Mouse (Mus musculus) neural tube, embryonic 14.5 days (tissue): ENCODE measurements at regions not wholly inside any gene's neighbourhood (a gene's known extent, or its start where the extent isn't known, plus 50 kb on each side); places are given as distances from the start of the nearest gene placed in this dataset.

ENCODE experiments used
- ATAC-seq: fragments of 200-750 bp; cut with Nextera tagmentation; 2 replicates; pipeline ENCODE4 v1.8.0; 2017; ENCODE audit warnings: low read depth, mild to moderate bottlenecking, moderate TSS enrichment, moderate library complexity
- H3K27ac ChIP-seq: fragments of 300-500 bp; sonication (generic); 2 replicates; pipeline ENCODE4 v1.5.1; 2014; ENCODE audit warnings: low read depth, mild to moderate bottlenecking, control low read depth, low read length, moderate library complexity, mixed read lengths
- H3K27me3 ChIP-seq: fragments of 300-500 bp; sonication (generic); 2 replicates; pipeline ENCODE4 v1.6.1; 2014; ENCODE audit warnings: low read length; ENCODE audit not compliant: control insufficient read depth, insufficient read depth
- H3K36me3 ChIP-seq: fragments of 300-500 bp; sonication (generic); 2 replicates; pipeline ENCODE4 v1.6.1; 2014; ENCODE audit warnings: low read length, mixed read lengths; ENCODE audit not compliant: control insufficient read depth, insufficient read depth
- H3K4me1 ChIP-seq: fragments of 300-500 bp; sonication (generic); 2 replicates; pipeline ENCODE4 v1.6.1; 2014; ENCODE audit warnings: low read length; ENCODE audit not compliant: control insufficient read depth, insufficient read depth
- H3K4me2 ChIP-seq: fragments of 300-500 bp; sonication (generic); 2 replicates; pipeline ENCODE4 v1.6.1; 2014; ENCODE audit warnings: mild to moderate bottlenecking, low read depth, low read length, control low read depth
- H3K4me3 ChIP-seq: fragments of 300-500 bp; sonication (generic); 2 replicates; pipeline ENCODE4 v1.5.1; 2014; ENCODE audit warnings: low read depth, low read length, control low read depth, mixed read lengths
- H3K9ac ChIP-seq: fragments of 300-500 bp; sonication (generic); replicated peaks from 2 replicates; pipeline ENCODE4 v1.6.1; 2014; ENCODE audit warnings: low read depth, mild to moderate bottlenecking, control low read depth, low read length, mixed read lengths
- H3K9me3 ChIP-seq: fragments of 300-500 bp; sonication (generic); 2 replicates; pipeline ENCODE4 v1.6.1; 2016; ENCODE audit warnings: low read length; ENCODE audit not compliant: control insufficient read depth
- WGBS: fragments of 180-500 bp; shearing (Covaris S2); extraction: QIAGEN DNeasy Blood & Tissue Kit; methylation state at CpG from one replicate; pipeline ENCODE4 v1.1.7; 2014; 5-methylcytosine and 5-hydroxymethylcytosine counted together

GRCm38 (mm10) chr4:33736061-33736701 lies 188.2 kb upstream of the Cnr1 start:
- H3K9ac ChIP-seq = no peak overlapping the region
- H3K9me3 ChIP-seq = no peaks in the 10 kb centered on the region
- no peaks in the 10 kb centered on the region for H3K4me1 ChIP-seq
- no peak overlapping the region for H3K4me3 ChIP-seq
- 69% methylated on average over 9 of the region's 9 CpGs for WGBS
- no peaks in the 10 kb centered on the region for H3K36me3 ChIP-seq
- ATAC-seq = no peak
- no peak overlapping the region for H3K4me2 ChIP-seq
- H3K27me3 ChIP-seq = no peaks in the 10 kb centered on the region
- H3K27ac ChIP-seq = no peak overlapping the region

DNA sequence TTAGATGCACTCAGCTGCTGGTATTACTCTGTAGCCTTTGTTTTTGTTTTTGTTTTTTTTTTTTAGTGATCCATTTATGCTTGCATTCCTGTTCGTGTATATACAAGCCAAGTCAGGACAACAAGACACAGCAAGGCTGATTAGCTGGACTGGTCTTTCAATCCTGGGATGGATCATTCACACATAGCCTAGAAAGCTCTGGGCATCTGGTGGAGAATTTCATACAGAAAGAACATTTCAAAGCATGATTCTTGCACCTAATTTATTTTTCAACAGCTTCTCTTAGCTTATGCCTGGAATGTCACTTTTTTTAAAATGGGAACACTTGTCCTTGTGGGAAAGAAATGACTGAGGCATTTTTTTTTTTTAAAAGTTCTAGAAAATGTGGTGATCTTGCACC lies 187.1 kb upstream of the Cnr1 start:
- no peak for ATAC-seq
- Histone ChIP-seq H3K4me3 (no peak overlapping the region), H3K27me3 (no peaks in the 10 kb centered on the region), H3K9me3 (no peaks in the 10 kb centered on the region), H3K9ac (no peak overlapping the region), H3K27ac (no peak overlapping the region), H3K36me3 (no peaks in the 10 kb centered on the region), H3K4me2 (no peak overlapping the region), H3K4me1 (no peaks in the 10 kb centered on the region)
- 73% methylated on average over 1 of the region's 1 CpGs for WGBS

GRCm38 (mm10) chr4:33737859-33738417 lies 186.5 kb upstream of the Cnr1 start:
- no peak for ATAC-seq
- Histone ChIP-seq H3K4me2 (no peak overlapping the region), H3K9me3 (no peaks in the 10 kb centered on the region), H3K4me1 (no peaks in the 10 kb centered on the region), H3K4me3 (no peak overlapping the region), H3K27ac (no peak overlapping the region), H3K9ac (no peak overlapping the region), H3K36me3 (no peaks in the 10 kb centered on the region), H3K27me3 (no peaks in the 10 kb centered on the region)
- 63% methylated on average over 8 of the region's 8 CpGs for WGBS

DNA sequence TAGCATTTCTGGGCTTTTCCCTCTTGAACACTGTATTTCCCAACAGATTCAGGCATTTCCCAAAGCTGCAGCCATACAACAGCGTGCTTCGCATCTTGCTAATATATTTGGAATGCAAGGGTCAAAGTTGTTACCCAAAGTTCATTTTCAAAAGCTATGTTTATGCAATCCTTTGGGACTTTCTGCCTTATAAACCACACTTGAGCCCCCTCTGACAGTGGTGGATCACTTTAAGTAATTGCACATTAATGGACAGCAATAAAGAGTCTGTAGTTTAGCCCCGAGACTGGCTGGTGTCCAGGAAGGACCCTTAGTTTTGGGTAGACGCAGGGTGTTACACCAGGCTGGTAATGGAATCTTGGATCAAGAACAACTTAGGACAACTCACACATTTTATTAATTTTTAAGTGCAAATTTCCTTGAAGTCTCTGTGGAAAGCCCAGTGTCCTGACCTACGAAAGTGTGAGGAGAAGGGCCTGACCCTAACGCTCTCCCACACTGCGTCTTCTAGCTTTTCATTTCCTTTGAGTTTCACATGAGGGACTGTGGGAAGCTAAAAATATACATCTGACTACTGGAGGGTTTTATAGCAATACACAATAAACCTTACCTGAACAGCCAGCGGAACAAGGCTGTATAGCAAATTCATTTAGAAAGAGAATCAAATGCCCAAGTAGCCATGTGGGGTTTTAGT lies 185.0 kb upstream of the Cnr1 start:
- Histone ChIP-seq H3K9me3 (no peaks in the 10 kb centered on the region), H3K4me3 (no peak overlapping the region), H3K4me2 (no peak overlapping the region), H3K9ac (no peak overlapping the region), H3K27ac (no peak overlapping the region), H3K36me3 (no peaks in the 10 kb centered on the region), H3K27me3 (no peaks in the 10 kb centered on the region), H3K4me1 (no peaks in the 10 kb centered on the region)
- 75% methylated on average over 8 of the region's 8 CpGs for WGBS
- ATAC-seq = no peak

DNA sequence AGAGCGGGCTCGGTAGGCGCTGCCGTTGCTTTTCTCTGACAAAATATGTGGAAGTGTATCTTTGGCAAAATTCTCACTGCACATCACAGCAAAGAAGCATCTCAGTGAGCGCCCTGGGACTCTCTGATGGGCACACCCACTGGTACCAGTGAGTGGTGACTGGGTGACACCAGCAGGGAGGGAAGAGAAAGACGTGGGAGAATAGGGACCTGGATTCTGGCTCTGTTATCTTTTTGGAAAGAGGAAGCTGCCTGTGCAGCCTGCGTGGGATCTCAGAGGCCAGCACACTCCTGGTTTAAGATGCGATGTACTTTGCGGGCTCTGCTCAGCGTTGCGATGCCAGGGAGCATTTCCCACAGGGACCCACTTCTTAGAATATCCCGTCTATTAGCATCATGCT lies 183.4 kb upstream of the Cnr1 start:
- Histone ChIP-seq H3K36me3 (no peaks in the 10 kb centered on the region), H3K27me3 (no peaks in the 10 kb centered on the region), H3K4me3 (no peak overlapping the region), H3K4me2 (no peak overlapping the region), H3K27ac (no peak overlapping the region), H3K4me1 (no peaks in the 10 kb centered on the region), H3K9ac (no peak overlapping the region), H3K9me3 (no peaks in the 10 kb centered on the region)
- ATAC-seq = no peak
- WGBS = 81% methylated on average over 12 of the region's 12 CpGs

DNA sequence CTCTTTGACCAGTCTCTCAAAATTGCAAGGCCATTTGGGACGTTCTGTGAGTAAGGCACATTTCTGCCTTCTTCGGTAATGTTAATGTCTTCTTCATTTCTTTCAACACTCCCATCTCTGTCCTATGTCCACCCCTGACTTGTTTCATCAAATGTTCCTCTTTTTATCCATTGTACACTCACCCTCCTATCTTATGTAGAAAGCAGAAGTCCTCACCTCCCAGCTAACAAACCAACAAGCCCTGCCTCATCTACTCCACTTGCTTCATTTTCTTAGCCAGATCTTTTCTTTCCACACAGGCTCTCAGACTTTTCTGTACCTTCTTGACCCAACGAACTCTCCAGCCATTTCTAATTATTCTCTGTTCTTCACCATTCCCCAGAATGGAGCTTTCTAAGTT lies 179.2 kb upstream of the Cnr1 start:
- Histone ChIP-seq H3K4me2 (no peak overlapping the region), H3K27me3 (no peaks in the 10 kb centered on the region), H3K9me3 (no peaks in the 10 kb centered on the region), H3K4me3 (no peak overlapping the region), H3K4me1 (no peaks in the 10 kb centered on the region), H3K27ac (no peak overlapping the region), H3K9ac (no peak overlapping the region), H3K36me3 (no peaks in the 10 kb centered on the region)
- WGBS = 86% methylated on average over 3 of the region's 3 CpGs
- no peak for ATAC-seq

DNA sequence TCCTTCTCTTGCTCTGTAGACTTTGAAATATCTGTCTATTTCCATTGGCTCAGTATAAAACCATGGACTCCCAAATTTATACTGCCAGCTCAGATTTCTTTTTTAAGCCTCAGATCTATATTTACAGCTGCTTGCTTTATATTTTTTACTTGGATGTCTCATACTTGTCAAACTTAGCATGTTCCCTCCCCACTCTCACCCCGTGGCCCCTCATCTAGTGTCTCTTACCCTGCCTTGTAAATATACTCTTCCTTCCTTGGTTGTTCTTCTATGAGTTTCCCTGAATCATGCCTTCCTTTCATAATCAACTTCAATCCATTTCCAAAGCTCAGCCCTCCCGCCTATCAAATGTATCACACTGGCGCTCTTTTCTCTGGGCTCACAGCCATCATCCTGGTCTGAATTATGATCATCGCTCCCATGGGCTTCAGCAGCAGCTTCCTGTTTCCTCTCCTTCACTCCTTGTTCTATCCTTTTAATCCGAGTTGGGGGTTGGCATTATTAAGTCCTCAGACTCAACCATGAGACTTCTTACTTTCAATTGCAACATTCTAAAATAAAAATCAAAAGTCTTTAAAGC lies 177.0 kb upstream of the Cnr1 start:
- no peak for ATAC-seq
- WGBS = 87% methylated on average over 5 of the region's 5 CpGs
- Histone ChIP-seq H3K4me3 (no peak overlapping the region), H3K27ac (no peak overlapping the region), H3K9ac (no peak overlapping the region), H3K4me2 (no peak overlapping the region), H3K9me3 (no peaks in the 10 kb centered on the region), H3K36me3 (no peaks in the 10 kb centered on the region), H3K4me1 (no peaks in the 10 kb centered on the region), H3K27me3 (no peaks in the 10 kb centered on the region)

- Histone ChIP-seq H3K36me3 (no peaks in the 10 kb centered on the region), H3K9ac (no peak overlapping the region), H3K27me3 (no peaks in the 10 kb centered on the region), H3K4me3 (no peak overlapping the region), H3K27ac (no peak overlapping the region), H3K9me3 (no peaks in the 10 kb centered on the region), H3K4me2 (no peak overlapping the region), H3K4me1 (no peaks in the 10 kb centered on the region)
- WGBS = 18% methylated on average over 2 of the region's 2 CpGs
- ATAC-seq = no peak
Observed at GRCm38 (mm10) chr4:33767721-33768120, 156.7 kb upstream of the Cnr1 start.

- Histone ChIP-seq H3K27me3 (no peaks in the 10 kb centered on the region), H3K27ac (no peak overlapping the region), H3K36me3 (no peaks in the 10 kb centered on the region), H3K4me1 (no peaks in the 10 kb centered on the region), H3K4me2 (no peak overlapping the region), H3K9ac (no peak overlapping the region), H3K4me3 (no peak overlapping the region), H3K9me3 (no peaks in the 10 kb centered on the region)
- WGBS = 87% methylated on average over 4 of the region's 4 CpGs
- ATAC-seq = no peak
Observed at GRCm38 (mm10) chr4:33786027-33786426, 138.4 kb upstream of the Cnr1 start.
